Comparison of ENCODE assay signal across 8 mouse cellular contexts in the genomic region with DNA sequence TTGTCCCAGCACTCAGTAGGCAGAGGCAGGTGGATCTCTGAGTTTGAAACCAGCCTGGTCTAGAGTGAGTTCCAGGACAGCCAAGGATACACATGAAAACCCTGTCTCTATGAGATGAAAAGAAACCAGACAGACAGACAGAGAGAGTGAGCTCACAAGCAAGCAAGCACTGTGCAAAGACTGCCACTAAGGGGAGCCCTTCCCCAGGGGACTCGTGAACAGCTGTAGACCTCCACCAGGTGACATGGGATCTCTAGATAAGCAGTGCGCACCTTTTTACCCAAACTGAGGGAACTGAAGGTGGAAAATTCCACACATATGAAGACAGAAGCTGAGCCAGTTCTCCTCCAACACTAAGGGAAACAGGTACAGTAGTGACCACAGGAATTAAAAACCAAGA. TPM values are rescaled to one million over a fixed set of nuclear protein-coding genes. Genes with fewer than 3 reads are reported as not detected.
DNase-seq lines count a peak whose midpoint lies in the region; TF ChIP-seq lines count a peak whose summit lies in the region.

No protein-coding gene starts in this region.

- H3K27me3 ChIP-seq in testis, adult 2 months (ENCODE audit: control insufficient read depth, insufficient read depth, low read length): no peaks in the 10 kb centered on the region

- H3K4me1 ChIP-seq in testis, adult 2 months (ENCODE audit: control insufficient read depth, insufficient read depth, low read length): no peaks in the 10 kb centered on the region

- DNase-seq in adrenal gland, postnatal 10 days: peak; percentile 45
- DNase-seq in adrenal gland, adult 8-10 months: no peak
- DNase-seq in testis, postnatal 14 days (ENCODE audit: low spot score): no peak
- peak; percentile 38 for DNase-seq in kidney, postnatal 14 days
- peak; percentile 38 for DNase-seq in thymus, postnatal 25 days
- no peak for DNase-seq in right cerebral cortex, postnatal 4 days
- DNase-seq in cerebellum, adult 11-12 months: no peak

- no peak for TF ChIP-seq POLR2A in testis, adult 2 months (IDR thresholded peaks at IDR 0.05; ENCODE audit: control insufficient read depth, low read depth, low read length)

- H3K4me3 ChIP-seq in testis, adult 2 months (ENCODE audit: control insufficient read depth, low read depth, low read length): no peak overlapping the region

- H3K27ac ChIP-seq in testis, adult 2 months (ENCODE audit: control insufficient read depth, insufficient read depth, low read depth, low read length): no peak overlapping the region

- peak; percentile 25; the same call in 1 of the 2 replicates for TF ChIP-seq CTCF in testis, adult 2 months (IDR thresholded peaks at IDR 0.05; ENCODE audit: control insufficient read depth, insufficient read depth, insufficient replicate concordance, low read depth, low read length)

- peaks cover 4% of the 10 kb centered on the region for H3K36me3 ChIP-seq in testis, adult 2 months (ENCODE audit: control insufficient read depth, insufficient read depth, low read length)

RNA-seq across cellular contexts. Expression of gene Thoc3, which starts 11.6 kb away (rescaled TPM):
- total RNA-seq in adrenal gland, postnatal 10 days (2021): 10 to 100 TPM; 51.1 to 51.8 TPM
- 10 to 100 TPM; 44.4 to 51.6 (median 48.7) TPM for total RNA-seq in adrenal gland, adult 8-10 months (2022)
- 14.0 and 15.7 TPM in 2 replicates for polyA plus RNA-seq in testis, adult 2 months (2012; rRNA removed)

RNA-seq across cellular contexts. Expression of gene Simc1, which starts 46.5 kb away (rescaled TPM):
- total RNA-seq in adrenal gland, postnatal 10 days (2021): 10 to 100 TPM in 1 of 2 experiments, 1 to 10 TPM in 1; 7.5 to 10.2 TPM
- 10 to 100 TPM; 13.5 to 56.8 (median 26.1) TPM for total RNA-seq in adrenal gland, adult 8-10 months (2022)
- 22.5 and 23.3 TPM in 2 replicates for polyA plus RNA-seq in testis, adult 2 months (2012; rRNA removed)

Comparison
In these comparisons a context has a peak if more than half of its experiments do, and no peak if none do; other contexts are left out.
1. DNase-seq: peak in adrenal gland, postnatal 10 days (single experiment), kidney, postnatal 14 days (single experiment) and thymus, postnatal 25 days (single experiment); none in adrenal gland, adult 8-10 months (single experiment), testis, postnatal 14 days (single experiment), right cerebral cortex, postnatal 4 days (single experiment) and cerebellum, adult 11-12 months (single experiment).